Mouse (Mus musculus) spleen, postnatal 36 days (tissue): ENCODE measurements around the gene Tm4sf1.

Experiments
- DNase-seq, 2 experiments: peaks; one replicate each; pipeline ENCODE4 v3.0.0; 2022; ENCODE audit warnings: low spot score in 2 of 2, mixed read lengths in 1 of 2

Gene Tm4sf1

GRCm38 (mm10) chr3:57301921-57302539 is at the start of gene Tm4sf1:
TSS of gene Tm4sf1 (minus strand) at chr3:57301988.
- no peak for DNase-seq

GRCm38 (mm10) chr3:57344811-57345210 is 43.0 kb upstream of the Tm4sf1 start:
- DNase-seq: no peak

- no peak for DNase-seq
Measured at GRCm38 (mm10) chr3:57343837-57344607, 42.2 kb upstream of the Tm4sf1 start.

- DNase-seq: no peak
Measured at GRCm38 (mm10) chr3:57342976-57343375, 41.2 kb upstream of the Tm4sf1 start.

- DNase-seq: no peak
Measured at GRCm38 (mm10) chr3:57341321-57341720, 39.5 kb upstream of the Tm4sf1 start.

- DNase-seq: no peak
Measured at GRCm38 (mm10) chr3:57335080-57335815, 33.5 kb upstream of the Tm4sf1 start.

- DNase-seq: no peak
Measured at GRCm38 (mm10) chr3:57327941-57328340, 26.2 kb upstream of the Tm4sf1 start.

GRCm38 (mm10) chr3:57307076-57307475 is 5.3 kb upstream of the Tm4sf1 start:
- no peak for DNase-seq

GRCm38 (mm10) chr3:57305564-57305963 is 3.8 kb upstream of the Tm4sf1 start:
- DNase-seq: no peak

- DNase-seq: no peak
Measured at GRCm38 (mm10) chr3:57304484-57304883, 2.7 kb upstream of the Tm4sf1 start.

- DNase-seq: no peak
Measured at GRCm38 (mm10) chr3:57304050-57304449, 2.3 kb upstream of the Tm4sf1 start.

GRCm38 (mm10) chr3:57303486-57303885 is 1.7 kb upstream of the Tm4sf1 start:
- no peak for DNase-seq

GRCm38 (mm10) chr3:57302886-57303285 is 1.1 kb upstream of the Tm4sf1 start:
- no peak for DNase-seq

GRCm38 (mm10) chr3:57301366-57301765 is 422 bp downstream of the Tm4sf1 start:
- DNase-seq: no peak

GRCm38 (mm10) chr3:57297991-57298390 is 3.8 kb downstream of the Tm4sf1 start:
- no peak for DNase-seq

GRCm38 (mm10) chr3:57296574-57296973 is 5.2 kb downstream of the Tm4sf1 start:
- DNase-seq: no peak

GRCm38 (mm10) chr3:57295631-57296030 is 6.2 kb downstream of the Tm4sf1 start:
- DNase-seq: no peak

GRCm38 (mm10) chr3:57294742-57295525 is 6.9 kb downstream of the Tm4sf1 start:
- DNase-seq: no peak

- DNase-seq: no peak
Measured at GRCm38 (mm10) chr3:57293925-57294324, 7.9 kb downstream of the Tm4sf1 start.

GRCm38 (mm10) chr3:57292826-57293225 is 9.0 kb downstream of the Tm4sf1 start:
- no peak for DNase-seq

GRCm38 (mm10) chr3:57288944-57289491 is 12.8 kb downstream of the Tm4sf1 start:
- no peak for DNase-seq
